Mouse (Mus musculus): ENCODE measurements around the gene Osbpl10.

GRCm38 (mm10) chr9:115192890-115193289, 214.5 kb downstream of the Osbpl10 start:
- TF ChIP-seq E2F4 (IDR thresholded peaks at IDR 0.05; ENCODE audit: insufficient replicate concordance, low read depth, low read length), result no peak
- peak in 1 of 2 experiments; percentile 14; a peak in 1 of 4 replicates for TF ChIP-seq CTCF (conservative IDR thresholded peaks at IDR 0.05 in 1 of 2, IDR thresholded peaks at IDR 0.05 in 1 of 2; ENCODE audit: low read depth in 2 of 2, low read length in 2 of 2)
- TF ChIP-seq POLR2A (IDR thresholded peaks at IDR 0.05; ENCODE audit: low read depth, low read length), result no peak
- no peak for TF ChIP-seq MEF2A (IDR thresholded peaks at IDR 0.05; ENCODE audit: borderline replicate concordance, low read depth, low read length)
- no peak for TF ChIP-seq NRF1 (IDR thresholded peaks at IDR 0.05; ENCODE audit: low read depth, low read length)
- no peak for TF ChIP-seq EP300 (IDR thresholded peaks at IDR 0.05; ENCODE audit: low read length)
- TF ChIP-seq GABPA (IDR thresholded peaks at IDR 0.05; ENCODE audit: insufficient replicate concordance, low read depth, low read length), result no peak
- TF ChIP-seq USF1 (IDR thresholded peaks at IDR 0.05; ENCODE audit: low read depth, low read length), result no peak
- no peak for TF ChIP-seq MAFK (IDR thresholded peaks at IDR 0.05; ENCODE audit: insufficient replicate concordance, low read length)
- TF ChIP-seq BHLHE40 (IDR thresholded peaks at IDR 0.05; ENCODE audit: low read depth, low read length), result no peak
- no peak for TF ChIP-seq JUND (conservative IDR thresholded peaks at IDR 0.05; ENCODE audit: low read depth, low read length)
- no peak for TF ChIP-seq ETS1 (conservative IDR thresholded peaks at IDR 0.05; ENCODE audit: low read depth, low read length)

Data from CH12.LX (cell line).